Mouse (Mus musculus): ENCODE results near the gene Cnn2. TPM values are rescaled to one million over a fixed set of nuclear protein-coding genes. Genes with fewer than 3 reads are reported as not detected.
A peak's percentile ranks its signal among the peaks of the same experiment; 100 is the strongest.

Gene Cnn2
- total RNA-seq, 2 experiments from 2014 or later = 28.5 to 49.0 TPM

GRCm38 (mm10) chr10:79987771-79988505, 446 bp upstream of the Cnn2 start:
- no peak for DNase-seq (ENCODE audit: low spot score in 2 of 2)

GRCm38 (mm10) chr10:79989272-79989786, 945 bp downstream of the Cnn2 start:
- no peak for DNase-seq (ENCODE audit: low spot score in 2 of 2)

- no peak for DNase-seq (ENCODE audit: low spot score in 2 of 2)
These were observed 1.5 kb downstream of the Cnn2 start for GRCm38 (mm10) chr10:79989870-79990269.

GRCm38 (mm10) chr10:79991099-79991498, 2.7 kb downstream of the Cnn2 start:
- DNase-seq (ENCODE audit: low spot score in 2 of 2) = no peak

GRCm38 (mm10) chr10:79991548-79991947, 3.2 kb downstream of the Cnn2 start:
- no peak for DNase-seq (ENCODE audit: low spot score in 2 of 2)

GRCm38 (mm10) chr10:79994397-79995115, 6.2 kb downstream of the Cnn2 start:
- no peak for DNase-seq (ENCODE audit: low spot score in 2 of 2)

GRCm38 (mm10) chr10:79995636-79996035, 7.3 kb downstream of the Cnn2 start:
- DNase-seq (ENCODE audit: low spot score in 2 of 2) = no peak

DNA sequence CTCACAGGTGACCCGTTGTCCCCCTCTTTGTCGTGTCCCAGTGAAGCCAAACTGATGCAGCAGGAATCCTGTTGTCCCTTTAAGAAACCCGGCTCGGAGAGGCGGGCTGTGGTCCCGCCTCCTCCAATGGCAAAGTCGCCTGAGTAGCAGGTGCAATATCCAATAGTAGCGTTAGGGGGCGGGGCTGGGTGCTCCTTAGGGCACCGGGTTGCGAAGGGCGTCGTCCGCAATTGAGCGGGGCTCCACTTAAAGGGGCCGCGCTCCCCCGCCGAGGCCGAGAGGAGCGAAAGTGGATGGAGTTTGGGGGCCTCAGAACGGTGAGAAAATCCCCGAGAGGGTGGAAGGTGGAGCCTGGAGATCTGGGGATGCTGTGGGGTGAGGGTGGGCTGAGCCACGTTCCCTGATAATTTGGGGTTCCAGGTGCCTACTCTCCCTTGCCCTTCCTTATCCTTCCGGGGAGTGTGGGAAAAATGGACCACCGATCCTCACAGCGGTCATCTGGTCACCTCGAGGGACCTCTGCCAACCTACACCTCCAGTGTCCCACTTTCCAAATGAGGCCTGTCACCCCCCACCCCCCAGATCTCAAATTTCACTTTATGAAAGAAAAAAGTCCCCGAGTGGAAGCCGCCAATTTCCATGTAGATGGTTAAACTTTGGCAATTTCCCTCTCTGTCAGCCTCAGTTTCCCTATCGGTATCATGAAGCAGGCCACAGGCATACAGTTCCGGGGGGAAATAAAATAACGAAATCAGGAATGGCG, 8.1 kb downstream of the Cnn2 start, which contains the start of gene Abca7:
TSS of gene Abca7 (plus strand) at position 223 of the 762 bp plus-strand sequence.
- peak; percentile 94 to 97 for DNase-seq (ENCODE audit: low spot score in 2 of 2)

- DNase-seq (ENCODE audit: low spot score in 2 of 2) = peak in 1 of 2 experiments; percentile 53
These were observed 8.8 kb downstream of the Cnn2 start for GRCm38 (mm10) chr10:79997034-79997760.

- DNase-seq (ENCODE audit: low spot score in 2 of 2) = no peak
These were observed 9.4 kb downstream of the Cnn2 start for GRCm38 (mm10) chr10:79997819-79998218.

DNA sequence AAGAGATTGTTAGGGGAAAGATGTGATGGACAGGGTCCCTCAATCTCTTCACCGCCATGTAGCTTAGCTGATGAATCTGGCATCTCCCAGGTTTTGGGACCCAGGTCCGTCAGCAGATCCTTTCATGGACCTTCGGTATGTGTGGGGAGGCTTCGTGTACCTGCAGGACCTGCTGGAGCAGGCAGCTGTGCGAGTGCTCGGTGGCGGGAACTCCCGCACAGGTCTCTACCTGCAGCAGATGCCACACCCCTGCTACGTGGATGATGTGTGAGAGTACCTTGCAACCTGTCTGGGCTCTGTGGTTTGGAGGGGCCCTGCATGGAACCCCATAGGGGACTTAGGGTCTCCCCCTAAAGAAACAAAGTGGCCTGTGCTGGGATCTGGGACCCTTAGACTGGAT, 13.6 kb downstream of the Cnn2 start:
- DNase-seq (ENCODE audit: low spot score in 2 of 2) = no peak

GRCm38 (mm10) chr10:80002829-80003228, 14.4 kb downstream of the Cnn2 start:
- no peak for DNase-seq (ENCODE audit: low spot score in 2 of 2)

GRCm38 (mm10) chr10:80003374-80004232, 15.2 kb downstream of the Cnn2 start:
- DNase-seq (ENCODE audit: low spot score in 2 of 2) = no peak

GRCm38 (mm10) chr10:80004233-80004705, 15.9 kb downstream of the Cnn2 start:
- DNase-seq (ENCODE audit: low spot score in 2 of 2) = peak in 1 of 2 experiments; percentile 50

- no peak for DNase-seq (ENCODE audit: low spot score in 2 of 2)
These were observed 23.4 kb downstream of the Cnn2 start for GRCm38 (mm10) chr10:80011740-80012139.

GRCm38 (mm10) chr10:80013609-80014008, 25.2 kb downstream of the Cnn2 start:
- no peak for DNase-seq (ENCODE audit: low spot score in 2 of 2)

DNA sequence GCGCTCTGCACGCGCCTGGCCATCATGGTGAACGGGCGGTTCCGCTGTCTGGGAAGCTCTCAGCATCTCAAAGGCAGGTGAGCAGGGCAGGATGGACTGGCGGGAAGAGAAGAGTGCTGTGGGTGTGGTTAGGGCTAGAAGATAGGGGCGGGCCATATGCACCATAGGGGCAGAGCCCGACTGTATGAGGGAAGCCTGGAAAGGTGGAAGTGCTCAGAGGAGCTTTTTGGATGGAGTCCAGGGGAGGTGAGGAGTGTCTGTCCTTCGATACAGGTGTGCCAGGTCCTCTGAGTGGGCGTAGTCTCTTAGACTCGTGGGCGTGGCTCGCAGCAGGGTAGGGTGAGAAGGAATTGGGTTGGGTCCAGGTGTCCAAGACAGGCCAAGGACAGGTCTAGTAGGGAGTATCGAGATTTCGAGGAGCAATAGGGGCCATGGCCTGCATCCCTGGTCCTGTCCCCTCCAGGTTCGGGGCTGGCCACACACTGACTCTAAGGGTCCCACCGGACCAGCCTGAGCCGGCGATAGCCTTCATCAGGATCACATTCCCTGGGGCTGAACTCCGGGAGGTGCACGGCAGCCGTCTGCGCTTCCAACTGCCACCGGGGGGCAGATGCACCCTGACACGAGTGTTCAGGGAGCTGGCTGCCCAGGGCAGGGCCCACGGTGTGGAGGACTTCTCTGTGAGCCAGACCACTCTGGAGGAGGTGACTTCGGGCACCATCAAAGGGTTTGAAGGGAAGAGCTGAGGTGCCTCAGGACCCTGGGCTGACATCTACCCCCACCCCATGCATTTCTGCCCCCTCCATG, 26.3 kb downstream of the Cnn2 start:
- no peak for DNase-seq (ENCODE audit: low spot score in 2 of 2)

DNA sequence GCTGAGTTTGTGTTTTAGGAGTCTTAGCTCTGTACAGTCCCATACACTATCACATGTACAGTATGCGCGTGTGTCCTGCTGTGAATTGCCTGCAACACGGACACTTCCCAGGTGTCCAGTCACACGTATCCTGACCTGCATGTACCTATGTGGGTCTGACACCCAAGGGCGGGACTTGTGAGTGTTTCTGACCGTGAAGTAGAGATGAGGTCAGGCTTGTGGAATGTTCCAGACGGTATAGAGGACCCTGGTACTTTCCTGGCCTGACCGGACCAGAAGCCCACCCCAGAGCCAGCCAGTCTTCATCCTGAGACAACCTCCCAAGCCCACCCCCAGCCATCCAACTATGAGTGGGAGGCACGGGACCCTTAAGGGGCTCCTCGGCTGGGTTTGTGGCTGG, 27.2 kb downstream of the Cnn2 start:
- DNase-seq (ENCODE audit: low spot score in 2 of 2) = no peak

DNA sequence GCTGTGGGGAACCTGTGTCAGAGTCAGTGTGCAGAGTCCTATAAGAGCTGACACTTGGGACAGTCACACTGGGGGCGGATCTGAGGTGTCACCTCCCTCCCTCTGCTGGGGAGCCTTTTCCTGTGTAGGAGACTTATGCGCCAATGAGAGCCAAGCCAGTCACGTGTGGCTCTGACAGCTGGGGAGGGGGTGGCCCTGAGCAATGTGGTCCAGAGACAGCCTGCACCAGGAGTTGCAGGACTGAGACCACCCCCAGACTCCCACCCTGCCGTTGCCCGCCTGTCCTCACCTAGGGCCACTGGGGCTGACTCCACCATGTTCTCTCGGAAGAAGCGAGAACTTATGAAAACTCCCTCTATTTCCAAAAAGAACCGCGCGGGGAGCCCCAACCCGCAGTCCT, 28.1 kb downstream of the Cnn2 start, which contains the start of gene Arhgap45:
TSS of gene Arhgap45 (plus strand) at position 143 of the 400 bp plus-strand sequence.
- no peak for DNase-seq (ENCODE audit: low spot score in 2 of 2)
